Mouse (Mus musculus): ENCODE data around the gene Enc1. TPM values are rescaled to one million over a fixed set of nuclear protein-coding genes. Genes with fewer than 3 reads are reported as not detected.

The Enc1 gene
- polyA plus RNA-seq, 1 experiment from 2014 or later = 5.7 TPM

GRCm38 (mm10) chr13:97206046-97206445 is 34.9 kb upstream of the Enc1 start:
- no peak overlapping the region for H3K4me3 ChIP-seq
- H3K27ac ChIP-seq (ENCODE audit: poor library complexity, severe bottlenecking) = no peak overlapping the region
- no peak overlapping the region for H3K9ac ChIP-seq
- H3K4me2 ChIP-seq = no peak overlapping the region; the same call in 1 of the 2 replicates
- no peaks in the 10 kb centered on the region for H3K36me3 ChIP-seq
- peaks cover 6% of the 10 kb centered on the region; the same call in 1 of the 2 replicates for H3K9me3 ChIP-seq (replicated peaks)
- no peaks in the 10 kb centered on the region for H3K27me3 ChIP-seq (replicated peaks)
- ATAC-seq (ENCODE audit: insufficient number of reproducible peaks, low FRiP score) = no peak
- WGBS = 89% methylated on average over 2 of the region's 2 CpGs
- peaks cover 12% of the 10 kb centered on the region; the same call in 1 of the 2 replicates for H3K4me1 ChIP-seq (replicated peaks)

GRCm38 (mm10) chr13:97207472-97208111 is 33.3 kb upstream of the Enc1 start:
- Histone ChIP-seq H3K4me1 (replicated peaks) (peaks cover 12% of the 10 kb centered on the region; the same call in 1 of the 2 replicates), H3K4me3 (no peak overlapping the region), H3K36me3 (no peaks in the 10 kb centered on the region), H3K9me3 (replicated peaks) (peaks cover 6% of the 10 kb centered on the region; the same call in 1 of the 2 replicates), H3K9ac (no peak overlapping the region), H3K27me3 (replicated peaks) (no peaks in the 10 kb centered on the region), H3K27ac (ENCODE audit: poor library complexity, severe bottlenecking) (no peak overlapping the region), H3K4me2 (no peak overlapping the region)
- ATAC-seq (ENCODE audit: insufficient number of reproducible peaks, low FRiP score) = no peak
- 70% methylated on average over 7 of the region's 7 CpGs for WGBS

- ATAC-seq (ENCODE audit: insufficient number of reproducible peaks, low FRiP score) = no peak
- H3K9ac ChIP-seq = no peak overlapping the region
- 52% methylated on average over 7 of the region's 7 CpGs for WGBS
- peaks cover 6% of the 10 kb centered on the region; the same call in 1 of the 2 replicates for H3K9me3 ChIP-seq (replicated peaks)
- no peak overlapping the region for H3K4me3 ChIP-seq
- H3K36me3 ChIP-seq = no peaks in the 10 kb centered on the region
- H3K4me2 ChIP-seq = no peak overlapping the region
- peaks cover 12% of the 10 kb centered on the region; the same call in 1 of the 2 replicates for H3K4me1 ChIP-seq (replicated peaks)
- no peaks in the 10 kb centered on the region; the same call in 1 of the 2 replicates for H3K27me3 ChIP-seq (replicated peaks)
- H3K27ac ChIP-seq (ENCODE audit: poor library complexity, severe bottlenecking) = no peak overlapping the region
Measured at GRCm38 (mm10) chr13:97208112-97208478, 32.8 kb upstream of the Enc1 start.

GRCm38 (mm10) chr13:97208500-97209010 is 32.4 kb upstream of the Enc1 start:
- Histone ChIP-seq H3K4me1 (replicated peaks) (peaks cover 12% of the 10 kb centered on the region; the same call in 1 of the 2 replicates), H3K27me3 (replicated peaks) (no peaks in the 10 kb centered on the region; the same call in 1 of the 2 replicates), H3K27ac (ENCODE audit: poor library complexity, severe bottlenecking) (no peak overlapping the region), H3K36me3 (no peaks in the 10 kb centered on the region), H3K4me3 (no peak overlapping the region), H3K9ac (no peak overlapping the region), H3K9me3 (replicated peaks) (peaks cover 6% of the 10 kb centered on the region; the same call in 1 of the 2 replicates), H3K4me2 (no peak overlapping the region)
- ATAC-seq (ENCODE audit: insufficient number of reproducible peaks, low FRiP score) = no peak
- 35% methylated on average over 3 of the region's 3 CpGs for WGBS

- H3K27ac ChIP-seq (ENCODE audit: poor library complexity, severe bottlenecking) = no peak overlapping the region
- H3K4me3 ChIP-seq = no peak overlapping the region
- peaks cover 6% of the 10 kb centered on the region; the same call in 1 of the 2 replicates for H3K9me3 ChIP-seq (replicated peaks)
- 71% methylated on average over 3 of the region's 3 CpGs for WGBS
- no peaks in the 10 kb centered on the region; the same call in 1 of the 2 replicates for H3K27me3 ChIP-seq (replicated peaks)
- no peak overlapping the region for H3K9ac ChIP-seq
- no peaks in the 10 kb centered on the region for H3K36me3 ChIP-seq
- no peaks in the 10 kb centered on the region for H3K4me1 ChIP-seq (replicated peaks)
- no peak overlapping the region for H3K4me2 ChIP-seq
- no peak for ATAC-seq (ENCODE audit: insufficient number of reproducible peaks, low FRiP score)
Measured at GRCm38 (mm10) chr13:97214583-97215268, 26.2 kb upstream of the Enc1 start.

- no peaks in the 10 kb centered on the region for H3K36me3 ChIP-seq
- WGBS = 49% methylated on average over 4 of the region's 4 CpGs
- ATAC-seq (ENCODE audit: insufficient number of reproducible peaks, low FRiP score) = no peak
Measured at GRCm38 (mm10) chr13:97215563-97215962, 25.3 kb upstream of the Enc1 start.

GRCm38 (mm10) chr13:97216196-97216595 is 24.7 kb upstream of the Enc1 start:
- Histone ChIP-seq H3K4me3 (no peak overlapping the region), H3K4me2 (no peak overlapping the region), H3K27me3 (replicated peaks) (no peaks in the 10 kb centered on the region; the same call in 1 of the 2 replicates), H3K27ac (ENCODE audit: poor library complexity, severe bottlenecking) (no peak overlapping the region), H3K9ac (no peak overlapping the region), H3K4me1 (replicated peaks) (no peaks in the 10 kb centered on the region), H3K36me3 (no peaks in the 10 kb centered on the region), H3K9me3 (replicated peaks) (no peaks in the 10 kb centered on the region)
- WGBS = 74% methylated on average over 5 of the region's 5 CpGs
- ATAC-seq (ENCODE audit: insufficient number of reproducible peaks, low FRiP score) = no peak

More at GRCm38 (mm10) chr13:97215563-97215962, 25.3 kb upstream of the Enc1 start:
- H3K9ac ChIP-seq = no peak overlapping the region
- no peak overlapping the region for H3K4me2 ChIP-seq
- no peak overlapping the region for H3K27ac ChIP-seq (ENCODE audit: poor library complexity, severe bottlenecking)
- H3K27me3 ChIP-seq (replicated peaks) = no peaks in the 10 kb centered on the region; the same call in 1 of the 2 replicates
- no peaks in the 10 kb centered on the region for H3K9me3 ChIP-seq (replicated peaks)
- no peaks in the 10 kb centered on the region for H3K4me1 ChIP-seq (replicated peaks)
- H3K4me3 ChIP-seq = no peak overlapping the region

GRCm38 (mm10) chr13:97220022-97220421 is 20.9 kb upstream of the Enc1 start:
- 83% methylated on average over 3 of the region's 3 CpGs for WGBS

GRCm38 (mm10) chr13:97223856-97224255 is 17.0 kb upstream of the Enc1 start:
- Histone ChIP-seq H3K4me3 (no peak overlapping the region), H3K9ac (no peak overlapping the region), H3K27ac (ENCODE audit: poor library complexity, severe bottlenecking) (no peak overlapping the region), H3K36me3 (no peaks in the 10 kb centered on the region), H3K4me1 (replicated peaks) (peaks cover 9% of the 10 kb centered on the region; the same call in 1 of the 2 replicates), H3K27me3 (replicated peaks) (no peaks in the 10 kb centered on the region), H3K4me2 (no peak overlapping the region), H3K9me3 (replicated peaks) (peaks cover 7% of the 10 kb centered on the region; the same call in 1 of the 2 replicates)
- no peak for ATAC-seq (ENCODE audit: insufficient number of reproducible peaks, low FRiP score)
- 75% methylated on average over 8 of the region's 8 CpGs for WGBS

More at GRCm38 (mm10) chr13:97220022-97220421, 20.9 kb upstream of the Enc1 start:
- Histone ChIP-seq H3K4me3 (no peak overlapping the region), H3K27ac (ENCODE audit: poor library complexity, severe bottlenecking) (no peak overlapping the region), H3K36me3 (no peaks in the 10 kb centered on the region), H3K9ac (no peak overlapping the region), H3K27me3 (replicated peaks) (no peaks in the 10 kb centered on the region), H3K9me3 (replicated peaks) (no peaks in the 10 kb centered on the region), H3K4me2 (no peak overlapping the region), H3K4me1 (replicated peaks) (peaks cover 5% of the 10 kb centered on the region; the same call in 1 of the 2 replicates)
- ATAC-seq (ENCODE audit: insufficient number of reproducible peaks, low FRiP score) = no peak

GRCm38 (mm10) chr13:97224341-97224982 is 16.4 kb upstream of the Enc1 start:
- H3K9me3 ChIP-seq (replicated peaks) = peaks cover 7% of the 10 kb centered on the region; the same call in 1 of the 2 replicates
- H3K4me1 ChIP-seq (replicated peaks) = peaks cover 9% of the 10 kb centered on the region; the same call in 1 of the 2 replicates
- H3K4me3 ChIP-seq = no peak overlapping the region
- H3K9ac ChIP-seq = no peak overlapping the region
- H3K27me3 ChIP-seq (replicated peaks) = no peaks in the 10 kb centered on the region
- no peaks in the 10 kb centered on the region for H3K36me3 ChIP-seq
- ATAC-seq (ENCODE audit: insufficient number of reproducible peaks, low FRiP score) = no peak
- no peak overlapping the region for H3K4me2 ChIP-seq
- 69% methylated on average over 10 of the region's 10 CpGs for WGBS
- H3K27ac ChIP-seq (ENCODE audit: poor library complexity, severe bottlenecking) = no peak overlapping the region

All from heart, embryonic 12.5 days (tissue).